Mouse (Mus musculus) skeletal muscle tissue, postnatal 0 days (tissue): ENCODE data around the gene Stk17b. TPM values are rescaled to one million over a fixed set of nuclear protein-coding genes. Genes with fewer than 3 reads are reported as not detected.

ENCODE experiments used
- polyA plus RNA-seq: library from polyadenylated mRNA; unstranded; fragments of >200 nt; fragmentation: Nextera tagmentation; extraction: Ambion mirVana; gene quantifications from 2 replicates; pipeline ENCODE4 v1.2.1, GENCODE M21; 2015

Gene Stk17b
- 10.6 and 12.1 TPM in 2 replicates for polyA plus RNA-seq

DNA sequence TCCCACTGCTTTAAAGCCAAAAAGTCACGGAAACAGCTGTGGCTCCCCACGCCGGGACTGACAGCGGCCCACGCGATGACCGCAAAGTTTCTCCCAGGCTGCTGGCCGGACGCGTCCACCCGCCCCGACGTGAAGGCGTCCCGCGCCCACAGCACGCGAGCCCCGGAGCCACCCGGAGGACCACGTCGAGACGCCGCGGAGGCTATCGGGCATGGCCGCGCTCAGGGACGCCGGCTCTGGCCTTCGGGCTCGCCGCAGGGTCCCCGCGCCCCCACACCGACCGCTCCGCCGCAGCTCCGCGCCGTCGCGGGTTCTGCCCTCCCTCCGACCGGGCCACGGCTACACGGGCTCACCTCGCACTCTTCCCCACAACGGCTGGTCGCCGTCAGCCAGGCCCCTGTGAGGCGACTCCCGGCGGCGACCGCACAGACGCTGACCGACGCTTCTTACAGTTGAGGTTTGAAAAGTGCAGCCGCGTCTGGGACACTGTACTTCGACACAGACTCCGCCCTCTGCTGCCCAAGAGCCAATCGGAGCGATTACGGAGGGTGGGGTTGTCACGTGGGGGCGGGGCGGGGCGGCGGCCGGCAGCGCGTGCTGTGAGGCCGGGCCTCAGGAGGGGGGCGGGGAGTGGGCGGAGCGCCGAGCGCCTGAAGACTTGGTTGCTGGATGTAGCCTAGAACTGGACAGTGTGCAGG lies at the start of gene Stk17b:
Gene Stk17b, minus strand, starts transcription at position 504 of the 698 bp plus-strand sequence.

DNA sequence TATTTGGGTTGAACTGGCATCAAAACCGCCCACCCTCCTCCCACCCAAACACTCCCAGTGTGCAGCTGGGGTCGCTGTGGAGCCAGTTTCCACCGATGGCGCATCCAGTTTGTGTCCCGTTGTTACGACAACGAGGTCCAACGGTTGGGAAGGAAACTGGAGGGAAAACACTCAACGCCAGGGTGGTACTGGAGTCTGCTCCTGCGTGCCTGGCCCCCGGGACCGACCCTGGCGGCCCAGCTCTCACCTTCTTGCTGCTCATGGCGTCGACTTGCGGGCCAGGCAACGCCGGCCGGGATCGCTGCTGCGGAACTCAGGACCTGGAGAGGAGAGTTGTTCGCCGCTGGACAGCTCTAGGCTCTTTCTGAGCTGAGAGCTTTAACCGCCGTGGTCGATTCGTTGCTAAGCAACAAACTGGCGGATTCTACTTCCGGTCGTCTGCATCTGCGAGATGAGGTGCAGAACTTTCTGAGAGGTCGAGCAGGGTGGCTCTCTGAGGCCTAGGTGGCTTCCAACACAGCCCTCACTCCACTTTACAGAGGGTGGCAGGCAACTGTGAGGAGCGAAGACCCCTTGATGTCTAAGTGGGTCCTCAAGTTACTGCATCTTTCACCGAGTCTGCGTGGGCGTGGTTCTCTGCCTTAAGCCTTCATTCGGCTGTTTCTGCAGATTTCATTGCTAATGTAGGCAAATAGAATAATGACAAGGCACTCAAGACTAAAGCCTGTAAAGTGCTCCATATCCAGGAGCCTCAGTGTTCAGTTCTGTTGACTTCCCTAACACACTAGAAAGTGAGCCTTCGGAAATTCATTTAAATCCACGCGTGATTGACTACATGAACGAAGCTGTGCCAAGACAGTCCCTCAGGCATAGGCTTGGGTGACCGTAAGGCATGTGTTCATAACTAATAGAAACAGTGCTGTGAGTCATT lies 78.3 kb downstream of the Stk17b start, which contains the start of gene Dnah7a:
Gene Dnah7a, minus strand, starts transcription at position 354 of the 931 bp plus-strand sequence.

Other genes with a start within 250 kb of the Stk17b start
- gene Dnah7a, start 78.4 kb downstream of the Stk17b start, polyA plus RNA-seq, result 0.24 TPM in 1 of 2 replicates, not detected in the other